Mouse (Mus musculus): Measurements from ENCODE around the gene Itga11. TPM values are rescaled to one million over a fixed set of nuclear protein-coding genes. Genes with fewer than 3 reads are reported as not detected.

Gene Itga11
- total and polyA plus RNA-seq, 3 experiments, result 0.04 to 0.31 (median 0.04) TPM

DNA sequence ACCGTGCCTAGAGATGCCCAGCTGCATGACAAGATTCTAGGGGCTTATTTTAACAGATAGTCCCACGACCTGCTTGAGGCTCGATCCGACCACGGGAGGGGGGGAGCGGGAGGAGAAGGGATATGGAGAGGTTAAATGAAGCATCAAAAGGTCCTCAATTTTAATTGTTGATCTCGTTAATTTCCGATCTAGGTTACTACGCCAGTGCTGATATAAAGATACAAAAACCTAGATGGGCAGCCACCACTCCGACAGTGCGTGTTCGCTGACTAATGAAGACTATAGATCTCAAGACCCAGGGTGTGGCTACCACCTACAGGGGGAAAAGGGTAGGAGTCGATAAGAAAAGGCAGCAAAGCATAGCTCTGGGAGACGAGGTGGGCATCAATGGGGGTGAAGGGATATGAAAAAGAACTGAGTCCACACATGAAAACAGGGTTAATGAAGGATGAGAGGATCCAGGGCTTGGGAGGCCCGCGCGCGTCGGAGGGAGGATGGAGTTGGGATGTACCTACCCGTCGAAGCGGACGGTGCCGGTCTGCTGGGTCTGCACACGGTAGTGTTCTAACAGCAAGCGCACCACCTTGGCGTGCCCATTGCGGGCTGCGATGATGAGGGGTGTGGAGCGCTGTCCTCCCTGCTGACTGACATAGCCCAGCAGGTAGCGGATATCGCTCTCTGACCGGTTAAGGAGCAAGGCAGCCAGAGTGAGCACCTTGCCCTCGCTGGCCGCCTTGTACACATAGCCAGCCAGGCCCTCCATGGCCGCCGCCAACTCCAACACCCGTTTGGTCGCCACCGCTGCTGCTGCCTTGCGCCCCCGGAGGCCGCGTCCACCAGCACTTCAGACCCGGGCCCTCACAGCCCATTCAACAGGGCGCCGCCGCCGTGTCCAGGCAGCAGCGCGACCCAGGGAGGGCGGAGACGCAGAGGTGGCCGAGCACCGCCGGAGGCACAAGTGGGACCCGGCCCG, 133.2 kb downstream of the Itga11 start:
- in situ Hi-C loops (cut with MboI; ENCODE audit: low pct_ligation_motif_present, low pct_unique_long_range_greater_than_20kb, low sequenced_read_pairs), result loop anchor here (25.0 kb wide), 1 partner anchor 576 kb away; the partner anchor contains the start of genes 2300009A05Rik and Map2k5
- peak overlapping the region; percentile 78 for H3K27ac ChIP-seq (ENCODE audit: insufficient read depth, low read depth)
- TF ChIP-seq E2F4 (IDR thresholded peaks at IDR 0.05; ENCODE audit: insufficient replicate concordance, low read depth, low read length) (no peak), ZNF384 (IDR thresholded peaks at IDR 0.05; ENCODE audit: low read depth, low read length) (no peak), GABPA (IDR thresholded peaks at IDR 0.05; ENCODE audit: insufficient replicate concordance, low read depth, low read length) (no peak), USF1 (IDR thresholded peaks at IDR 0.05; ENCODE audit: low read depth, low read length) (no peak), MYC (IDR thresholded peaks at IDR 0.05; ENCODE audit: low read depth, low read length) (no peak), RAD21 (IDR thresholded peaks at IDR 0.05; ENCODE audit: low read depth, low read length) (peak; percentile 38; the same call in 1 of the 2 replicates), ZC3H11A (IDR thresholded peaks at IDR 0.05; ENCODE audit: low read depth, low read length) (no peak), CHD1 (IDR thresholded peaks at IDR 0.05; ENCODE audit: low read depth, low read length) (no peak; the same call in 1 of the 2 replicates), ZMIZ1 (IDR thresholded peaks at IDR 0.05; ENCODE audit: low read depth, low read length) (no peak; the same call in 1 of the 2 replicates), TCF12 (IDR thresholded peaks at IDR 0.05; ENCODE audit: low read depth, low read length) (no peak), MAFK (IDR thresholded peaks at IDR 0.05; ENCODE audit: insufficient replicate concordance, low read length) (no peak), IRF4 (IDR thresholded peaks at IDR 0.05; ENCODE audit: low read depth, low read length) (no peak), SIN3A (IDR thresholded peaks at IDR 0.05; ENCODE audit: low read length) (peak; percentile 42), CTCF (conservative IDR thresholded peaks at IDR 0.05 in 1 of 2, IDR thresholded peaks at IDR 0.05 in 1 of 2; ENCODE audit: low read depth in 2 of 2, low read length in 2 of 2) (peak in 1 of 2 experiments; percentile 53; a peak in 3 of 4 replicates), JUND (conservative IDR thresholded peaks at IDR 0.05; ENCODE audit: low read depth, low read length) (no peak), TBP (conservative IDR thresholded peaks at IDR 0.05; ENCODE audit: low read depth, low read length) (no peak), MAX (IDR thresholded peaks at IDR 0.05; ENCODE audit: low read length) (peak; percentile 31; the same call in 1 of the 2 replicates), BHLHE40 (IDR thresholded peaks at IDR 0.05; ENCODE audit: low read depth, low read length) (no peak), HCFC1 (IDR thresholded peaks at IDR 0.05; ENCODE audit: low read depth, low read length) (no peak; the same call in 1 of the 2 replicates), ZKSCAN1 (IDR thresholded peaks at IDR 0.05; ENCODE audit: borderline replicate concordance, low read depth, low read length) (no peak), NRF1 (IDR thresholded peaks at IDR 0.05; ENCODE audit: low read depth, low read length) (no peak), NELFE (IDR thresholded peaks at IDR 0.05; ENCODE audit: low read depth, low read length) (no peak), ETS1 (conservative IDR thresholded peaks at IDR 0.05; ENCODE audit: low read depth, low read length) (no peak), MXI1 (IDR thresholded peaks at IDR 0.05; ENCODE audit: low read depth, low read length) (no peak)

More for the DNA sequence above, 133.2 kb downstream of the Itga11 start:
- H3K4me2 ChIP-seq (ENCODE audit: insufficient read depth, low read depth, poor library complexity, severe bottlenecking), result peak overlapping the region; percentile 14; the same call in 1 of the 2 replicates
- DNase-seq (ENCODE audit: extremely low read depth), result peak; percentile 53
- dilution Hi-C loops (cut with MboI; ENCODE audit: extremely low pct_ligation_motif_present, extremely low pct_unique_long_range_greater_than_20kb, low sequenced_read_pairs), result no loop called here
- peaks cover 0 to 7% of the 10 kb centered on the region in 2 experiments for H3K36me3 ChIP-seq (replicated peaks in 1 of 2; ENCODE audit: control insufficient read depth in 1 of 2, insufficient read depth in 1 of 2, low read length in 1 of 2)
- H3K27me3 ChIP-seq (replicated peaks), result no peaks in the 10 kb centered on the region
- H3K9ac ChIP-seq (ENCODE audit: insufficient read depth, low read depth), result peak overlapping the region; percentile 83
- no peaks in the 10 kb centered on the region for H3K9me3 ChIP-seq (replicated peaks; ENCODE audit: low read length)
- H3K79me2 ChIP-seq (replicated peaks; ENCODE audit: control insufficient read depth, extremely low read depth, insufficient read depth, poor library complexity, severe bottlenecking), result peaks cover 53% of the 10 kb centered on the region
- peak overlapping the region; percentile 96 to 100 (median 99) for H3K4me3 ChIP-seq (replicated peaks in 1 of 3; ENCODE audit: low read depth in 2 of 3, low read length in 2 of 3, poor library complexity in 1 of 3)
- peaks cover 12 to 62% of the 10 kb centered on the region in 2 experiments for H3K4me1 ChIP-seq (ENCODE audit: control insufficient read depth in 1 of 2, insufficient read depth in 2 of 2)

Measured in CH12.LX (cell line).